Mouse (Mus musculus): ENCODE results near the gene Tmprss3. TPM values are rescaled to one million over a fixed set of nuclear protein-coding genes. Genes with fewer than 3 reads are reported as not detected.

The Tmprss3 gene
- total RNA-seq, 4 experiments from 2014 or later = 0.10 TPM; not detected in 3

- DNase-seq (ENCODE audit: low spot score in 2 of 2) = no peak
These were observed 3.6 kb downstream of the Tmprss3 start for GRCm38 (mm10) chr17:31195207-31195606.

- DNase-seq (ENCODE audit: low spot score in 2 of 2) = no peak
These were observed 5.4 kb downstream of the Tmprss3 start for GRCm38 (mm10) chr17:31193360-31193759.

- no peak for DNase-seq (ENCODE audit: low spot score in 2 of 2)
These were observed 6.1 kb downstream of the Tmprss3 start for GRCm38 (mm10) chr17:31192663-31193062.

GRCm38 (mm10) chr17:31191825-31192224, 7.0 kb downstream of the Tmprss3 start:
- DNase-seq (ENCODE audit: low spot score in 2 of 2) = no peak

GRCm38 (mm10) chr17:31187370-31187769, 11.4 kb downstream of the Tmprss3 start:
- DNase-seq (ENCODE audit: low spot score in 2 of 2) = peak; percentile 41 to 67

- no peak for DNase-seq (ENCODE audit: low spot score in 2 of 2)
These were observed 14.3 kb downstream of the Tmprss3 start for GRCm38 (mm10) chr17:31184269-31184990.

GRCm38 (mm10) chr17:31183180-31183974, 15.4 kb downstream of the Tmprss3 start:
- DNase-seq (ENCODE audit: low spot score in 2 of 2) = peak; percentile 44 to 52

- DNase-seq (ENCODE audit: low spot score in 2 of 2) = no peak
These were observed 17.3 kb downstream of the Tmprss3 start for GRCm38 (mm10) chr17:31181490-31181889.

- no peak for DNase-seq (ENCODE audit: low spot score in 2 of 2)
These were observed 22.5 kb downstream of the Tmprss3 start for GRCm38 (mm10) chr17:31176321-31176720.

GRCm38 (mm10) chr17:31169796-31170195, 29.0 kb downstream of the Tmprss3 start:
- no peak for DNase-seq (ENCODE audit: low spot score in 2 of 2)

- DNase-seq (ENCODE audit: low spot score in 2 of 2) = no peak
These were observed 33.6 kb downstream of the Tmprss3 start, which contains the start of gene Tff1 for GRCm38 (mm10) chr17:31165127-31165526. Gene Tff1, minus strand, starts transcription at chr17:31165277.

- no peak for DNase-seq (ENCODE audit: low spot score in 2 of 2)
These were observed 35.0 kb downstream of the Tmprss3 start for GRCm38 (mm10) chr17:31163821-31164220.

GRCm38 (mm10) chr17:31162607-31163006, 36.2 kb downstream of the Tmprss3 start:
- DNase-seq (ENCODE audit: low spot score in 2 of 2) = no peak

GRCm38 (mm10) chr17:31160291-31160690, 38.5 kb downstream of the Tmprss3 start:
- DNase-seq (ENCODE audit: low spot score in 2 of 2) = no peak

- no peak for DNase-seq (ENCODE audit: low spot score in 2 of 2)
These were observed 40.9 kb downstream of the Tmprss3 start for GRCm38 (mm10) chr17:31157921-31158320.

GRCm38 (mm10) chr17:31153785-31154184, 45.0 kb downstream of the Tmprss3 start:
- DNase-seq (ENCODE audit: low spot score in 2 of 2) = no peak

- no peak for DNase-seq (ENCODE audit: low spot score in 2 of 2)
These were observed 45.7 kb downstream of the Tmprss3 start for GRCm38 (mm10) chr17:31152966-31153499.

- no peak for DNase-seq (ENCODE audit: low spot score in 2 of 2)
These were observed 46.3 kb downstream of the Tmprss3 start for GRCm38 (mm10) chr17:31152512-31152911.

GRCm38 (mm10) chr17:31145998-31146397, 52.8 kb downstream of the Tmprss3 start:
- DNase-seq (ENCODE audit: low spot score in 2 of 2) = no peak

GRCm38 (mm10) chr17:31144040-31145037, 54.4 kb downstream of the Tmprss3 start, which contains the start of gene Tff2:
Gene Tff2, minus strand, starts transcription at chr17:31144282.
- no peak for DNase-seq (ENCODE audit: low spot score in 2 of 2)

- DNase-seq (ENCODE audit: low spot score in 2 of 2) = no peak
These were observed 56.7 kb downstream of the Tmprss3 start for GRCm38 (mm10) chr17:31142116-31142515.

Data from layer of hippocampus, adult 8-10 months (tissue).